Mouse (Mus musculus) hindbrain, embryonic 13.5 days (tissue): ENCODE data around the gene Lhfpl2. TPM values are rescaled to one million over a fixed set of nuclear protein-coding genes. Genes with fewer than 3 reads are reported as not detected.

Experiments
- ATAC-seq: fragments of 200-750 bp; cut with Nextera tagmentation; 2 replicates; pipeline ENCODE4 v1.8.0; 2017; ENCODE audit warnings: moderate TSS enrichment; ENCODE audit not compliant: low FRiP score
- H3K27ac ChIP-seq: fragments of 300-500 bp; sonication (generic); 2 replicates; pipeline ENCODE4 v1.5.1; 2015; ENCODE audit warnings: inconsistent platforms, mild to moderate bottlenecking, moderate library complexity
- H3K27me3 ChIP-seq: fragments of 300-500 bp; sonication (generic); 2 replicates; pipeline ENCODE4 v1.6.1; 2015; ENCODE audit warnings: mild to moderate bottlenecking, inconsistent platforms
- H3K36me3 ChIP-seq: fragments of 300-500 bp; sonication (generic); 2 replicates; pipeline ENCODE4 v1.6.1; 2015; ENCODE audit warnings: mild to moderate bottlenecking, inconsistent platforms
- H3K4me1 ChIP-seq: fragments of 300-500 bp; sonication (generic); replicated peaks from 2 replicates; pipeline ENCODE4 v1.6.1; 2015; ENCODE audit warnings: inconsistent platforms
- H3K4me2 ChIP-seq: fragments of 300-500 bp; sonication (generic); 2 replicates; pipeline ENCODE4 v1.6.1; 2015; ENCODE audit warnings: inconsistent platforms, mild to moderate bottlenecking, moderate library complexity
- H3K4me3 ChIP-seq: fragments of 300-500 bp; sonication (generic); 2 replicates; pipeline ENCODE4 v1.5.1; 2015; ENCODE audit warnings: mild to moderate bottlenecking, inconsistent platforms
- H3K9ac ChIP-seq: fragments of 300-500 bp; sonication (generic); 2 replicates; pipeline ENCODE4 v1.6.1; 2015; ENCODE audit warnings: mild to moderate bottlenecking, inconsistent platforms
- H3K9me3 ChIP-seq: fragments of 300-500 bp; sonication (generic); 2 replicates; pipeline ENCODE4 v1.6.1; 2016; ENCODE audit warnings: inconsistent platforms
- WGBS: fragments of 180-500 bp; shearing (Covaris S2); methylation state at CpG from one replicate; pipeline ENCODE4 v1.1.7; 2015; 5-methylcytosine and 5-hydroxymethylcytosine counted together
- polyA plus RNA-seq: library from polyadenylated mRNA; unstranded; fragments of >200 nt; fragmentation: Nextera tagmentation; extraction: Ambion mirVana; gene quantifications from 2 replicates; pipeline ENCODE4 v1.2.1, GENCODE M21; 2015

The Lhfpl2 gene
- polyA plus RNA-seq, 1 experiment from 2014 or later = 18.4 TPM

GRCm38 (mm10) chr13:94134646-94135045 is 77.0 kb downstream of the Lhfpl2 start:
- H3K4me3 ChIP-seq = no peak overlapping the region
- H3K27ac ChIP-seq = no peak overlapping the region
- H3K4me2 ChIP-seq = no peak overlapping the region
- no peaks in the 10 kb centered on the region for H3K27me3 ChIP-seq
- H3K9me3 ChIP-seq = no peaks in the 10 kb centered on the region
- peaks cover 16% of the 10 kb centered on the region for H3K4me1 ChIP-seq
- ATAC-seq = no peak
- WGBS = 79% methylated on average over 7 of the region's 7 CpGs
- H3K36me3 ChIP-seq = no peaks in the 10 kb centered on the region
- no peak overlapping the region for H3K9ac ChIP-seq

DNA sequence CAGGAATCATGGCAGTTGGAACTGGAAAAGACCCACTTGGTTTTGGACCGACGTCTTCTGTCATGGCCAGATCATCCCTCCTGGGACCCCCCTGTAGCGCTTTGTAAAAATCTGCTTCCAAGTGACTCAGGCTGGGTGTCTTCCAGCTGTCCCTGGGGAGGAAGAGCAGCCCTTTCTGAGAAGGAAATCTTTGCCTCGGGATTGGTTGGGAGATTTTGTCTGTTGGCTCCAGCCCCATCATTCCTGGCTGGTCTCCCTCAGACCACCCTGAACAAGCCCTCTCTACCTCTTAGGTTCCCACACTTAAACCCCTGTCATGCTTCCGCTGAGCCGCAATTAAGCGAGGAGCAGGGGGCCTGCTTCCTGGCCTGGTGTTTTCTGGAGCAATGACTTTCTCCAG is 77.6 kb downstream of the Lhfpl2 start:
- H3K9me3 ChIP-seq = no peaks in the 10 kb centered on the region

DNA sequence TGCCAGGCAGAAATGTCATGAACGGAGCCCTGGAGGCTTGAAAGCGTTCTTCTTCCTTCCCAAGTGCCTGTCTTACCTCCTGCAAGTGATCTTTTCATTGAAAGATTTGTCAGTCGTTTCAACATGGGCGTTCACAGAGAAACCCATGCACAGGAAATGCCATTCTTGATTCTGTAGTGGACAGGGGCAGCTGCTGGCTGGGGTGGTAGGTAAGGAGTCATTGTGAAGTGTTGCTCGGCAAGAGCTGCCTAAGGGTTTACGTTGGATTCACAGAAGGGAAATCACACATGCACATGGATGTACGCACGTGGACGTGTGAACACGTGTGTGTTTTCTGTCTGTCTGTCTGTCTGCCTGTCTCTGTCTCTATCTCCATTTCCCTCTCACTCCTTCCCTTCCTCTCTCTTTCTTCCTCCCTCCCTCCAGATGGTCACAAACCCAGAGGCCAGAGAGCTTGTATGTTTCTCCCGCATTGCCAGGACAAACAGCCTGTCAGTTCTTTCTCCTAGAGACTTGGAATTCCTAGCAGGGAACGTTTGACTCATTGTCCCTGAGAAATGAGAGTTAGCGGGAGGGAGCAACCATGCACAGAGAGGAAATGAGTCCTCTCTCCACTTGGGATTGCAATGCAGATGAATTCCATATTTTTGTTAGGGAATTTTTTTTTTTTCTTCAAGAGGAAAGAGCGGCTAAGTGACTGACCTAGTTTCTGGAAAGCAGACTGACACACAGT is 82.3 kb downstream of the Lhfpl2 start:
- Histone ChIP-seq H3K4me3 (no peak overlapping the region), H3K4me1 (peaks cover 38% of the 10 kb centered on the region), H3K36me3 (no peaks in the 10 kb centered on the region)

More for the DNA sequence above, 77.6 kb downstream of the Lhfpl2 start:
- no peaks in the 10 kb centered on the region for H3K36me3 ChIP-seq
- 83% methylated on average over 7 of the region's 7 CpGs for WGBS
- H3K27me3 ChIP-seq = no peaks in the 10 kb centered on the region
- no peak overlapping the region for H3K4me2 ChIP-seq
- H3K4me1 ChIP-seq = peaks cover 21% of the 10 kb centered on the region
- H3K27ac ChIP-seq = no peak overlapping the region
- H3K9ac ChIP-seq = no peak overlapping the region
- ATAC-seq = no peak
- H3K4me3 ChIP-seq = no peak overlapping the region

GRCm38 (mm10) chr13:94140446-94140845 is 82.8 kb downstream of the Lhfpl2 start:
- no peak for ATAC-seq
- H3K4me1 ChIP-seq = peaks cover 38% of the 10 kb centered on the region
- H3K4me2 ChIP-seq = no peak overlapping the region
- 76% methylated on average over 4 of the region's 4 CpGs for WGBS
- no peak overlapping the region for H3K27ac ChIP-seq
- no peaks in the 10 kb centered on the region for H3K36me3 ChIP-seq
- H3K9ac ChIP-seq = no peak overlapping the region
- no peak overlapping the region for H3K4me3 ChIP-seq
- no peaks in the 10 kb centered on the region for H3K27me3 ChIP-seq
- no peaks in the 10 kb centered on the region for H3K9me3 ChIP-seq

More for the DNA sequence above, 82.3 kb downstream of the Lhfpl2 start:
- Histone ChIP-seq H3K9me3 (no peaks in the 10 kb centered on the region), H3K27me3 (no peaks in the 10 kb centered on the region), H3K27ac (no peak overlapping the region), H3K9ac (no peak overlapping the region), H3K4me2 (no peak overlapping the region)
- 64% methylated on average over 14 of the region's 14 CpGs for WGBS
- no peak for ATAC-seq

DNA sequence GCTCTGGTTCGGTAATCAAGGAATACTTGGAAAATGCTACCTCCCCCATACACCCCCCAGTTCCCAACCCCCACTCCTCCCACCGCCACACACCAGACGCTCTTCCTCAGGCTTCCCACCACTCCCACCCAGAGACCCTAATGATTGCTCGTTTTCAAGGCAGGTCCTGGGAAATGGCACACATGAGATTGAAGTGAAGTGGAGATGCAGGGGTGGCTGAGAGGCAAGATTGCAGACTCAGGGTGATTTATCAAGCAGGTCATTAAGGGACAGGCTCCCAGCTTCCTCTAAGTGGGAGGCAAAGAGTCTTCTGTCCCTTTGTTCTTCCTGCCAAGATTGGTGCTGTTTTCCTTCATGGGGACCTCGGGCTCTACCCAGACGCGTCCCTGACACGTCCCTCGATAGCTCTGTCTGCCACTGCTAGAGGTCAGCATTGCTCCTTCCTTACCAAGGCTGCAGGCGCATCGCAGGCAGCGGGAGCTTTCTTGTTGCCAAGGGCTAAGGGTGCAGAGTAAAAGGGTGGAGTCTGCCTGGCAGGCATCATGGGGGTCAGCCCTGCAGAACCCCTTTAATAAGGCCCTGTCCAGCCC is 85.6 kb downstream of the Lhfpl2 start:
- peak; percentile 67 for ATAC-seq
- peak overlapping the region; percentile 43; the same call in 1 of the 2 replicates for H3K9ac ChIP-seq
- 13% methylated on average over 12 of the region's 12 CpGs for WGBS

DNA sequence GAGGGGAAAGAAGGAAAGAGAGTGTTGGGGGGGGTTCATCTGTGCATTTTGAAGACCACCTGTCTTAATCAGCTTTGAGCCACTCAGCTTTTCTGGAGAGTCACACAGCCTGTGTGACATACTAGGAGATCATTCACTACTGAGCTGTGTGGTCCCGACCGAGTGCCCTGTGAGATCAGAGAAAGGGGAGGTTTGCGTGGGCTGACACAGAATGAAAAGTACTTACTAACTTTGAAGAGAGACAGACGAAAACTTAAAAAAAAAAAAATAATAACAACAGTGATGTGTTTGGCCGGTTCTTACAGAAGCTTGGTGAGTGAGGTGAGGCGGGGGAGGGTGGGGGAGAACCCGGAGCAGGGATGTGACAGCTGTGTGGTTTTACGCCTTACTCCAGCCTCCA is 86.9 kb downstream of the Lhfpl2 start:
- WGBS = 70% methylated on average over 8 of the region's 8 CpGs
- no peaks in the 10 kb centered on the region for H3K36me3 ChIP-seq
- peaks cover 37% of the 10 kb centered on the region for H3K4me1 ChIP-seq
- H3K27ac ChIP-seq = no peak overlapping the region
- H3K4me3 ChIP-seq = no peak overlapping the region
- H3K4me2 ChIP-seq = no peak overlapping the region
- no peak overlapping the region for H3K9ac ChIP-seq
- H3K9me3 ChIP-seq = no peaks in the 10 kb centered on the region
- ATAC-seq = no peak
- no peaks in the 10 kb centered on the region for H3K27me3 ChIP-seq

More for the DNA sequence above, 85.6 kb downstream of the Lhfpl2 start:
- Histone ChIP-seq H3K27ac (0 out of 2 replicates have a peak overlapping the region, but pooled peaks have one; percentile 5), H3K27me3 (no peaks in the 10 kb centered on the region), H3K4me3 (no peak overlapping the region), H3K4me1 (peaks cover 38% of the 10 kb centered on the region), H3K36me3 (no peaks in the 10 kb centered on the region), H3K9me3 (no peaks in the 10 kb centered on the region), H3K4me2 (peak overlapping the region; percentile 19; the same call in 1 of the 2 replicates)

- H3K27ac ChIP-seq = no peak overlapping the region
- H3K4me2 ChIP-seq = no peak overlapping the region
- no peak for ATAC-seq
- no peaks in the 10 kb centered on the region for H3K36me3 ChIP-seq
- H3K9ac ChIP-seq = no peak overlapping the region
- WGBS = 67% methylated on average over 4 of the region's 4 CpGs
- no peaks in the 10 kb centered on the region for H3K9me3 ChIP-seq
- H3K4me1 ChIP-seq = peaks cover 22% of the 10 kb centered on the region
- H3K4me3 ChIP-seq = no peak overlapping the region
- H3K27me3 ChIP-seq = no peaks in the 10 kb centered on the region
Observed at GRCm38 (mm10) chr13:94147257-94147656, 89.7 kb downstream of the Lhfpl2 start.

DNA sequence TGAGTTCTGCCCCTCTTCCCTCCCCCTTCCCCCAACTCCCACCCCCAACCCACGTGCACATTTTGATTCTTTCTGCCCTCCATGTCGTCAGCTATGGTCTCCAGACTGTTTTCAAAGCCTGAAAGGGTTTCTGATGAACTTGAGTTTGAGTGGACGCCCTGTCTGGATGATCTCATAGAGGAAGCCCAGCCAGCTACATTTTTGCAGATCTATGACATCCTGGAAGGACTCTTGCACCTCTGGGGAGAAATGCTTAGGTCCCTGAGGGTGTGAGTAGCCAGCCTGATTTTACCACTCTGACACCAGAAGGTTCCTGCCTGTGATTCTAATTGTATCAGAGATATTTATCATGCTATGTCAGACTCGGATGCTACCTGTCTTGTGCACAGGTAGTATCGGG is 91.4 kb downstream of the Lhfpl2 start:
- H3K9me3 ChIP-seq = no peaks in the 10 kb centered on the region
- 0 out of 2 replicates have a peak, but pooled peaks cover 6% of the 10 kb centered on the region for H3K4me1 ChIP-seq
- no peak overlapping the region for H3K9ac ChIP-seq
- 68% methylated on average over 5 of the region's 5 CpGs for WGBS
- no peaks in the 10 kb centered on the region for H3K36me3 ChIP-seq
- no peak overlapping the region for H3K27ac ChIP-seq
- no peak overlapping the region for H3K4me2 ChIP-seq
- no peak overlapping the region for H3K4me3 ChIP-seq
- no peak for ATAC-seq
- no peaks in the 10 kb centered on the region for H3K27me3 ChIP-seq

DNA sequence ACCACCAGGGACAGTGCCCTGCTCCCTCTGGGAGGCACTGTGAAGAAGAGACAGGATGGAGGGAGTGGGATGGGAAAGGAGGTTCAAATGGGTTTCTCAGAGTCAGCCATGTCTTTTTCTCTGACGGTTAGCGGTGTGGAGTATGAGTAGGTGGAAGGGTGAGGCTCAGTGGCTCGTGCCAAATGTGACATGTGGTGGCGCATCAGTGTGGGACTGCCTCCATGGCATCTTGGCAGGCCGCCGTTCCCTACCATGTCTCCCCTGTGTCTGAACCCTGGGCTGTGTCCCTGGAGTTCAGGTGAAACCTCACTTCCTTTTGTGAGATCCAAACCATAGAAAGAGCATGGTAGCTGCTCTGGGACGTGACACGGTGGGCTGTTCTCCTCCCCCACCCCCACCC is 92.2 kb downstream of the Lhfpl2 start:
- H3K36me3 ChIP-seq = no peaks in the 10 kb centered on the region
- no peaks in the 10 kb centered on the region for H3K27me3 ChIP-seq
- H3K4me3 ChIP-seq = no peak overlapping the region
- 90% methylated on average over 8 of the region's 8 CpGs for WGBS
- H3K9ac ChIP-seq = no peak overlapping the region
- H3K9me3 ChIP-seq = no peaks in the 10 kb centered on the region
- H3K4me1 ChIP-seq = 0 out of 2 replicates have a peak, but pooled peaks cover under 1% of the 10 kb centered on the region
- H3K4me2 ChIP-seq = no peak overlapping the region
- H3K27ac ChIP-seq = no peak overlapping the region
- no peak for ATAC-seq

DNA sequence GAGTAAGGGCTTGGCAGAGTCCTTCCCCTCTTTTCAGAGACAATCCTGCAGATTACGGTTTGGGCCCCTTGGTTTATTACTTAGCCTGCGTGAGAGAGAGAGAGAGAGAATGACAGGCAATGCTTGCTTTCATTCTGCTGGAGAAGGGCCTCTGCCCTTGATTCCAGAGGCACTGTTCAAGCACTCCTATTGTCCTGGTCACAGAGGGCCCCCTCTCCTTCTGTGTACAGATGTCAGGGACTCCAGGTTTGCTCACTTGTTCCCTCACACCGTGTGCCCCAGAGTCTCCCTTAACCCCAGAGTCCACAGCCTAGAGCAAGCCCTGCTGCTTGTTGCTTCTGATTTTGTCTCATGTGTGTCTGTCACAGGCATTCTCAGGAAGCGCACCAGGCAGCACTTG is 93.7 kb downstream of the Lhfpl2 start:
- Histone ChIP-seq H3K36me3 (no peaks in the 10 kb centered on the region), H3K4me1 (peaks cover 5% of the 10 kb centered on the region; the same call in 1 of the 2 replicates), H3K4me3 (no peak overlapping the region), H3K27ac (no peak overlapping the region), H3K4me2 (no peak overlapping the region), H3K9me3 (no peaks in the 10 kb centered on the region), H3K27me3 (no peaks in the 10 kb centered on the region), H3K9ac (no peak overlapping the region)
- 66% methylated on average over 4 of the region's 4 CpGs for WGBS
- no peak for ATAC-seq

DNA sequence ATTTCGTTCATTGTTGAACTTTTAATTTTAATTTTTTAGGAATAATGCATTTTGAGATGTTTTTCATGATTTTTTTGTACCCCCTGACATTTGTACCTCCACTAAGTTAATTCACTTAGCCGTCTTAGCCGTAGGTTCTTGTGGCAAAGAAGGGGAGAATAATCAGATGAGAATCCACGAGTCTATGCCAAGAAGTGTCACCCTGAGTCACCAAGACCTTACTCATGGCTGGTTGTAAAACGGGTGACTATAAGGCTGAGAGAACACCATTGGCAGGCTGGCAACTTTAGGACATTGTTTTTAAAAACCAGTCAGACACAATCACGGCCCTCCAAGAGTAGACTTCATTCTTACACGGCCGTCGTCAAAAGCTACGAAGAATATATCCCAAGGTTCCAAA is 95.2 kb downstream of the Lhfpl2 start:
- Histone ChIP-seq H3K4me1 (peaks cover 5% of the 10 kb centered on the region; the same call in 1 of the 2 replicates), H3K4me3 (no peak overlapping the region), H3K9ac (no peak overlapping the region), H3K27ac (no peak overlapping the region), H3K4me2 (no peak overlapping the region), H3K27me3 (no peaks in the 10 kb centered on the region), H3K36me3 (no peaks in the 10 kb centered on the region), H3K9me3 (no peaks in the 10 kb centered on the region)
- no peak for ATAC-seq
- WGBS = 94% methylated on average over 10 of the region's 10 CpGs

DNA sequence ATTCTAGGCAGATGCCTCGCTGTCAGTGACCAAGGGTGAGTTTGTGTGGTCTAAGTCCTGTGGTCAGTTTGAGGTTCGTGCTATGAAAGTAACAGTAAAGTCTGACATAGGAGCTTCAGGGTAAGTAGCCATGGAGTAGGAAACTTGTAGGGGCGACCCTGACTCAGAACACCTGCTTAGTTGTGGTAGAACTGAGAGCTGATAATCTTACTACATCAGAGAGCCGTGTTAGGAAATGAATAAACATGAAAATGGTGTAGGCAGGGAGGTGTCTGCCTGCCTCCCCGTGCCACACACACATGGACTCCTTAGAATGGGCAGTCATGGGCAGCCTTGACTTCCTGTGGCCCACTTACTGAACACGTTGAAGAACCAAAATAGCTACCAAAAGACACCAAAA is 96.1 kb downstream of the Lhfpl2 start:
- Histone ChIP-seq H3K9me3 (no peaks in the 10 kb centered on the region), H3K9ac (no peak overlapping the region), H3K4me2 (no peak overlapping the region), H3K27me3 (no peaks in the 10 kb centered on the region), H3K36me3 (no peaks in the 10 kb centered on the region), H3K27ac (no peak overlapping the region), H3K4me3 (no peak overlapping the region), H3K4me1 (peaks cover 6% of the 10 kb centered on the region)
- ATAC-seq = no peak
- WGBS = 93% methylated on average over 6 of the region's 6 CpGs
